8 mouse cellular contexts compared by ENCODE assay signal in the genomic region with DNA sequence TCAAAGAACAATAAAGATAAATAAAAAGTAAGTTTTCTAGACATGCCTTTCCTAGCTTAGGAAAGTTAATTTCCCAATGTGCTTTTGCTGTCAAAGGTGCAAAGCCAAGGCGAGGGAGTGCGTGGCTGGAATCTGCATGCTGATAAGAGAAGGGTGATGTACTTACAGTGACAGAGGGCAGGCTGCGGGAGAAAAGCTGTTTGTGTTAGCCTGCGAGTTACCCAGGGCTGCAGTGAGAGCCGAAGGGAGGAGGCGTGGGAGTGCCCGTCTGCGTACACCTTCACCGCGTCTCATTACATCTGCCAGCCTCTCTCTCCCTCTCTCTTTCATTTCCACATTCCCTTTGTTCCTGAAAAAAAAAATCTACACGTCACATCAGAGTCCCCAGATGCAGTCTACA. TPM values are rescaled to one million over a fixed set of nuclear protein-coding genes. Genes with fewer than 3 reads are reported as not detected.
DNase-seq lines count a peak whose midpoint lies in the region; ATAC-seq and TF ChIP-seq lines count a peak whose summit lies in the region.

TSS of gene Sox6 (minus strand) at position 286 of the 400 bp plus-strand sequence.

- 6% methylated on average over 11 of the region's 11 CpGs for WGBS in lung, adult 2 months
- 3% methylated on average over 11 of the region's 11 CpGs for WGBS in heart, embryonic 16.5 days

- H3K36me3 ChIP-seq in heart, embryonic 16.5 days (ENCODE audit: control insufficient read depth, insufficient read depth) = no peaks in the 10 kb centered on the region

- peaks cover 13% of the 10 kb centered on the region for H3K4me1 ChIP-seq in lung, adult 2 months (ENCODE audit: control insufficient read depth, insufficient read depth, low read length)
- peaks cover 11% of the 10 kb centered on the region for H3K4me1 ChIP-seq in heart, embryonic 16.5 days (ENCODE audit: control insufficient read depth, insufficient read depth, low read length)

- peaks cover 24% of the 10 kb centered on the region for H3K27me3 ChIP-seq in heart, embryonic 16.5 days (ENCODE audit: control insufficient read depth, insufficient read depth, low read length)

- no peak within 1 kb of the TSS for H3K27ac ChIP-seq in heart, embryonic 16.5 days (ENCODE audit: low read length)

- TF ChIP-seq CTCF in lung, adult 2 months (IDR thresholded peaks at IDR 0.05; ENCODE audit: insufficient read depth, low read length) = no peak

- ATAC-seq in erythroblast, adult 5-6 weeks (replicated peaks; ENCODE audit: low FRiP score, poor library complexity, severe bottlenecking) = no peak
- no peak for ATAC-seq in heart, embryonic 16.5 days (replicated peaks; ENCODE audit: extremely low read depth, insufficient read depth, low FRiP score)

- H3K9me3 ChIP-seq in heart, embryonic 16.5 days (replicated peaks; ENCODE audit: control insufficient read depth, low read length) = no peaks in the 10 kb centered on the region

- no peak within 1 kb of the TSS for H3K4me3 ChIP-seq in lung, adult 2 months (replicated peaks; ENCODE audit: extremely low read depth, low read depth, low read length)
- H3K4me3 ChIP-seq in heart, embryonic 16.5 days (ENCODE audit: low read length) = peak within 1 kb of the TSS; percentile 58

- peak within 1 kb of the TSS; percentile 66 for H3K9ac ChIP-seq in heart, embryonic 16.5 days (ENCODE audit: low read length)

- H3K4me2 ChIP-seq in heart, embryonic 16.5 days (ENCODE audit: low read depth, low read length) = peak within 1 kb of the TSS; percentile 98

- TF ChIP-seq POLR2A in lung, adult 2 months (IDR thresholded peaks at IDR 0.05; ENCODE audit: borderline replicate concordance, extremely low read depth, low read depth, low read length) = no peak

- DNase-seq in lung, adult 2 months = peak; percentile 8
- DNase-seq in lung, postnatal 14 days = no peak
- DNase-seq in layer of hippocampus, postnatal 25 days (ENCODE audit: extremely low spot score in 1 of 2, low spot score in 1 of 2) = peak in 1 of 2 experiments; percentile 6
- peak; percentile 10 to 23 for DNase-seq in lung, postnatal 4 days
- DNase-seq in frontal cortex, postnatal 36 days (ENCODE audit: low spot score in 2 of 2) = no peak
- no peak for DNase-seq in spleen, adult 12 weeks (ENCODE audit: low spot score)

RNA-seq across cellular contexts. Expression of gene Sox6, which starts in this region (rescaled TPM):
- 3.3 and 3.9 TPM in 2 replicates for polyA plus RNA-seq in lung, adult 2 months (2012; rRNA removed)
- total RNA-seq in erythroblast, adult 5-6 weeks (2015; ENCODE audit: low replicate concordance) = 968 and 1,053 TPM in 2 replicates
- total RNA-seq in erythroblast, adult 5-6 weeks (2017; ENCODE audit: low replicate concordance) = 1,059 and 1,241 TPM in 2 replicates
- polyA plus RNA-seq in heart, embryonic 16.5 days (2015; fragmentation: Nextera tagmentation; extraction: Ambion mirVana) = 25.6 and 28.5 TPM in 2 replicates
- 10 to 100 TPM; 23.8 to 32.4 TPM for total RNA-seq in layer of hippocampus, postnatal 25 days (2021)

Comparison
In these comparisons a context has a peak if more than half of its experiments do, and no peak if none do; other contexts are left out.
1. RNA of gene Sox6 (total RNA-seq): 968 to 1,241 TPM in erythroblast, adult 5-6 weeks; 23.8 to 32.4 TPM in layer of hippocampus, postnatal 25 days; every median in the first group is over 10 times any median in the second.
2. DNase-seq: peak in lung, adult 2 months (single experiment) and lung, postnatal 4 days (2 of 2); none in lung, postnatal 14 days (single experiment), frontal cortex, postnatal 36 days (0 of 2) and spleen, adult 12 weeks (single experiment).